Mouse (Mus musculus) thymus, adult 18-20 months (tissue): ENCODE results near the gene Lrrc63.
A peak's percentile ranks its signal among the peaks of the same experiment; 100 is the strongest.

Experiments used
- DNase-seq, 2 experiments: peaks; one replicate each; pipeline ENCODE4 v3.0.0; 2022; ENCODE audit warnings: mixed read lengths in 2 of 2

Lrrc63 gene

DNA sequence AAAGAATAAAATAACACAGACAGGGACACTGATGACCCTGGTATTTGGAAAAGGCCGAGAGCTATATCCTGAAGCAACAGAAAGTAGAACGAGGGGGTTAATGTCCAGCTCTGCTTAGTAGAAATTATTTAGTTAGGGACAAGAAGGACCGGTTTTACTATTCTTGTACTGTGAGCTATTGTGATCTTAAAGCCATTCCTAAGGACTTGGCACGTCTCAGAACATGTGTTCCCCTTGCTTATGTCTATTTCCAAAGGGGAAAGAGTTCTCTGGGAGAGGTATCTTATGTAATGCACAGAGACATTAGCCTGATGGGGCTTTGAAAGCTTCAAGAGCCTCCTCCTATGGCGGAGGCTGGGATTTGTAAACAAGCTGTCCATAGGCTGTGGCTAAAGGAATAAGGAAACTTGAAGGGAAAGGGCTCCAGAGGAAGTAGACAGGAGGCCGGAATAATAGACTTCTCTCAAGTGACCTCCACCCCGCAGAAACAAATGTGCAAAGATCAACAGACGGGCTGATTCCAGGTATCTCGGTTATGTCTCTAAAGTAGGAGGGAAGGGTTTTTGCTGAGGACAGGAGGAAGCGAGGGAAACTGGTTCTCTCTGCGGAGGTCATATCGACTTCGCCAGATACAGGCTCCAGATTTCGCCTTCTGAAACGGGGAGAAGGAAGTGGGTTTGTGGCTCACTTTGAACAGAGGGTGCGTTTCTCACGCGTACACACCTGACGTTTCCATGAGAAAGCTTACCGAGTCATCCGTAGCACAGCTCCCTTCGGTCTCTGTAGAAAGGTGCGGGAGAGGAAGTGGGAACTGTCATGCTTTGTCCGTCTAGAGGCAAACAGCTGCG lies 5.7 kb upstream of the Lrrc63 start:
- DNase-seq: peak; percentile 4 to 33

DNA sequence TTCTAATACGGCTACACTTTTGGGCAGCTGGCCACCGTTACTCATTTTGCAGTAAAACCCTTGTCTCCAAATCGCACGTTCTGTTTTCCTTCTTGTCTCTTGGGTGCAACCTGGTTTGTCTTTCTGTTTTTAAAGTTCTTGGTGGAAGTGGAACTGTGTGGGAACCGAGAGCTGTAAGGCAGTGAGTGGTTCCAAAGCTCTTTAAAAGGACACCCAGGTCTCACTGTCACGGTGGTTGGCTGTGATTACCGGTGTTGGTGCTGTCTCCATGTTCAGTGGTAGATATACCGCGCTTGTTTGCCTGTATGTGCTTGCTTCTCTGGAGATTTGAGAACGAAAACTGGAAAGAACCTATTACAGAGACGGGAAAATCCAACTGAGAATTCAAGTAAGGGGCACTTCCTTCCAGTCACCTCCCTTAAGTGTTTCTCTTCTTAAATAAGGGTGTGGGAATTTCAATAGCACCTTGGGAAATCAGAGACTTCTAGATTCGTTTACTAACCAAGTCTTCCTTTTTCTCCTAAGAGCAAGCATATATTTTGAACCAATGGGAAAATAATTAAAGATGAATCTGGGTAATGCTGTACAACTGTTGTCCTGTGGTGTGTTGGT lies 749 bp upstream of the Lrrc63 start:
- no peak for DNase-seq

DNA sequence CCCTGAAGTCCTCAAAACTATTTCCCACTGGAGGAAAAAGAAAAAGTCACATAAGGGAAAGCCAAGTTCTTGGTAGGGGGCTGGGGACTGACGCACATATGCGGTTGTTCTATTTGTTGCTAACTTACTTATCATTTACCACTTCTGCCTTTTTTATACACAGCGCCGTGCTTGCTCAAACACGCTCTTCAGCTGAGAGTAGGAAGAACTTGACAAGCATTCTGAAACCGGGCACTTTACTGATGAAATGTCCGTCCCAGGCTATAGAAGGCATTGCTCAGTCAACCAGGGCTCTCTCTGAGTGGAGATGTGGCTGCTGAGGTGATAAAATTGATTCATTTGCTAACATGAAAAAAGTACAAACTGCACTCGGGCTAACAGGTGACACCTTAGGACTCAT lies 9.0 kb downstream of the Lrrc63 start:
- no peak for DNase-seq

DNA sequence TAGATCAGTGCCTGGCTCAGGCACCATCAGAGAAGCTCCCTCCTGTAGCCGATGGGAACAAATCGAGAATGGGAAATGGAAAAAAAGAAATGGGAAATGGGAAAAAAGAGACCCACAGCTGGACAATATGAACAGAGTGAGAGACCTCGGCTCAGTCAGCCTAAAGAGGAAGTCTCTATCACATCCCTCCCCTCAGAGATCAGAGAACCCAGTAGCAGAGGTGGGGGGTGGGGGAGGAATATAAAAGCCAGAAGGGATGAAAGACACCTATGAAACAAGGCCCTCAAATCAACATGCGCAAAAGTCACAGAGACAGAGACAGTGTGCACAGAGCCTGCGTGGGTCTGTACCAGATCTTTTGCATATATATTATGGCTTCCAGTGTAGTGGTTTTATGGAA lies 27.7 kb downstream of the Lrrc63 start:
- no peak for DNase-seq

DNA sequence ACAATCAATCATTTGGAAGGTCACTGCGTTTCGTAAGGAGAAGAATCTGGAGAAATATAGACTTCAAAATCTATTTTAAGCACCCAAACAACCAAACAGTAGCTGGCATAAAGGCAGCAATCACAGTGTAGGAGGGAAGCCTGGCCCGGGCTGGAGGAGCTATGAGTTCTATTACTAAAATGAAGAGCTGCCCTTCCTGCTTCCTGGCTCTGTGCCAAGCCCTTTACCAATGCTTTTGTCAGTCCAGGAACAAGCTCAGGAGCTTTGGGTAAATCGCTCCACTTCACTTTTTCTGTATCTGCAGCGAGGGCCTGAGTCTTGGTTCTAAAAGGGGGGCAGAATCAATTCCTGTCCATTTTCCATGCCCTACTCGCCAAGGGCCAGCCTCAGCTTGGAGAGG lies 52.7 kb downstream of the Lrrc63 start:
- no peak for DNase-seq

DNA sequence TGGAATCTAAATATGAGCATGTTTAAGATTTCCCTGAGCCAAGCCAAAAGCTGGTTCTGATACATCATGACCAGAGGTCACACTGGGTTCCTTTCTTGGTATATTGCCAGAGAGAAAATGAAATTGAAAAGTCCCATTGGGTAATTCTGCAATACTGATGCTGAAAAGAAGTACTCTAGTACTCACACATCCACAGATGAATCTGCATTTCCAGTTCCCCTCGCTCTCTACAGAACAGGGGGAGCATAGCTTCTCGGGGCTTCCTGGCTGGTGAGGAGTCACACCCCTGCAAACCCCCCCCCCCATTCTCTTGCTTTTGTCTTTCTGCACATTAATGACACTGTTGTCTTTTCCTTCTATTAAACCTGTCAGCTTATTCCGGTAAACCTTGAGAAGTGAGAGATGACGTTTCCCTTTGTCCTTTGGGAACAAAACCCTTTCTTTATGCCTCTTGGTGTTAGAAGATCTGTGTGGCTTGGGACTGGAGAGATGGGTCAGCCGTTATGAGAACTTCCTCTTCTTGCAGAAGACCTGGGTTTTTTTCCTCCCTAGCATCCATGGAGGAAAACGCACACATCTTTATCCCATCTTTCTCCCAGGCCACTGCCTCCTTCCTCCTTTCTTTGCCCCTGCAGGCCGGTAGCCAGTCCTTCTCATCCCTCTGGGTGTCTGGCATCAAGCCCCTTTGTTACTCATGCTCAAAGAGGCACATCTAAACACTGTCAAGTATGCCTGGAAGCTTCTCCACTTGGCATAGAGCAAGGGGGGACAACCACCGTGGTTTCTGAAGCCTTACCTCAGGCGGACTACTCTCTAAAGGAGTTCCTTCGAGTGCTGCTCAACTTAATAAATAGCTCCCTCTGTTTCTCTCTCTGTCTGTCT lies 55.1 kb downstream of the Lrrc63 start:
- DNase-seq: no peak

DNA sequence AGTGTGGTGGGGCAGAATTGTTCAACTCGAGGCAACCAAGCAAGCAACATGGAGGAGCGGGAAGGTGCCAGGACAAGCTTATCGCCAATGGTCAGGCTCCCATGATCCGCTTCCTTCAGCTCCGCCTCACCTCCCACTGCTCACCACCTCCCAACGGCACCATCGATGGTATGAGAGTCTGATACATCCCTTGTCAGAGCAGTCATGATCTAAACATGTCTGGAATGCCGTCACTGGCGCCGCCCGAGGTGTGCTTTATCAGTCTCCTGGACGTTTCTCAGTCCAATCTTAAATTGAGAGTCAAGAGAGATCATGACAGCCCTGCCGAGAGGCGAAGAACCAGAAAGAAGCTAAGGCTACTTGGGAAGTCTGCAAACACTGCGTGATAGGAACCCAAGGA lies 59.6 kb downstream of the Lrrc63 start:
- DNase-seq: no peak

DNA sequence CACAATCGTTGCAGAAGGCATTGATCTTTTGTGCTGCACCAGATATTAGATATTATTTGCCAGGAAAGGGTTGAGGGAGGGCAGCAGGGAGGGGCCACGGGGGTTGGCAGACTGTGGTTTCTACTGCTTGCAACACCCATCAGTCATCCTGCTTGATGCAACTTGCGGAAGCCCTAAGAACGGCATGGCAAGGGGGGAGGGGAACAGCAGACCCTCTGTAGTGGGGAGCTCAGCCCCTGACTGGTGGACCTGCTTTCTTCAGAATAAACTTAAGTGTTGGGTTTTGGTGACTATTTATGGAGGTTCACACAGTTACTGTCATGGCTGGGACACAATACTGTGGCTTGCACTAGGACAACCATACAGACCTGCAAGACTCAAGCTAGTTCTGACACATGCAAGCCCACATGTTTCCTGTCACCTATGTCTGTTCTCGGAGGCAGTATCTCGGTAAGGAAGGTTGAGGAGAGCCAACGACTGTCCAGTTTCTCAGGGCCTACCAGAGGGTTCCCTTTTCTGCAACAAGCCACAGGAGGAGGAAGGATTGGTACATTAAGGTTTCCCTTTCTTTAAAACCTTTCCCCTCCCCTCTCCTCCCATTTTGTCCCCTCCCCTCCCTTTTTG lies 61.2 kb downstream of the Lrrc63 start:
- DNase-seq: peak; percentile 58 to 73

DNA sequence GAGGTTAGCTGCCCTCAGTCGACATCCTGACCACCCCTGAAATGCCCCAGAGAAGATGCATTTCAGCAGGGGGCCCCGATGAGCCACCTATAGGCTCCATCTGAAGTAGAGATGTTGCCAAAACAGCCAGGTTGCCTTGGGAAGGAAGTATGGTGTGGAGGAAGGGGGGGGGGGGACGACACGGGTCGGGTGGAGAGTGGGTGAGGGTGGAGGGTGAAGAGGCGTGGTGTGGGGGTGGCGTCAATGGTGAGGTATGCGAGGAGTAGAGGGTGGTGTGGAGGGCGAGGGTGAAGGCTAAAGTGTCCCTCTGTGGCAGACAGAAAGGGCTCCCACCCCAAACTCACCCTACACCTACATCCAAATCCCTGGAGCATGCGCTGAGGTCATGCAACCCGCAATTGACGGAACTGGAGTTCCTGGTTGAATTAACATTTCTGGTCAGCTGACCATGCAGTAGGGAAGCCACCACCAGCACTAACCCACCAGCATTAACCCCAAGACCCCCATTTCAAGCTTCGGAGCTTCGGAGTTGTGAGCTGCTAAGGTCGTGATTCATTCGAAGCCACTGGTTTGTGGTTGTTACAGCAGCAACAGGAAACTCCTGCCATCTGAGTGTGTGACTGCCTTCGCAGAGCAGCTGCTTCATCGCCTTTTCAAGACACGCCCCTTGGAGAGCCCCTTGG lies 62.1 kb downstream of the Lrrc63 start:
- peak; percentile 40 to 64 for DNase-seq

DNA sequence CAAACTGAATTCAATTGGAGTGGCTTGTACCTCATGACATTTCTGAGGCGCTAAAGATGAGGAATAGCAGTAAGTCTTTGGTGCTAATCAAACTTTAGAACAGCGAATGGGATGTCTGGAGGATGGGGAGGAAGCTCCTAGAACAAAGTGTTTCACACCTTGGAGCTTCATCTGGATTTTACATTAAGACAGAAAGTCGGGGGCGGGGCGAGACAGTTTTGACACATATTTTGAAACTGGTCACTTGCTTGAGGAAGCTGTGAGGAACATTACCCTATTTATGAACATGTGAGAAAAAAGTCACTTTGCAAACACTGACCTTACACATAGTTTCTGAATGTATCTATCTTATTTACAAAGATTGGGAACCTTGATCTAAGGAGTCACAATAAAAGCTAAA lies 65.5 kb downstream of the Lrrc63 start:
- no peak for DNase-seq

DNA sequence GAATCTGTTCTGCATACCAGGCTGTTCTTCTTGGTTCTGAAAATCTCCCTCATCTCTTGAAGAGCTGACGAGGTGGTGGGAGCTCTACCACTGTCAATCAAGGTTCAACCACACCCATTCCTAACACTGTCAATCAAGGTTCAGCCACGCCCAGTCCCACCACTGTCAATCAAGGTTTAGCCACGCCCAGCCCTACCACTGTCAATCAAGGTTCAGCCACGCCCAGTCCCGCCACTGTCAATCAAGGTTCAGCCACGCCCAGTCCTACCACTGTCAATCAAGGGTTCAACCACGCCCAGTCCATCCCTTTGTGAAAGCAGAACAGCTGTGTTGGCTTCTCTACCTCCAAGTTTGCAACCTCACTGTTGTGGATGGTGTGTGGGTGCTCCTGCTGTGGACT lies 66.2 kb downstream of the Lrrc63 start:
- DNase-seq: no peak

DNA sequence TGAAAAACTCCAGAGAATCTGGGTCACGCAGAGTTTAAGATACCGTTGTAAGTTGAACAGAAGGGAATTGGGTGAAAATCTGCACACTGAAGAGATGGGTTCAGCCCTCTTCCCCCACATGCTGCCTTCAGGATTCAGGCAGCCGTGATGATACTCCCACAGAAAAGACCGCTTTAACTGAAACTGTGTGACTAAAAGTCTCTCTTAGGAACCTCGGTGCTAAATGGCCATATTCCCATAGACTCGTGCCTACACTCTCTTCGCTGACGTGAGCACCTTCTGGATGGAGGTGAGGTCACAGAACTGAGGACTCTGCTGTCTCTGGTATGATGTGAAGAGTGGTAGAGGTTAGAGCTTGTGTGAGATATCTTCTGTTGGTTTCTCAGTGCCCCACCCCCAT lies 66.7 kb downstream of the Lrrc63 start:
- no peak for DNase-seq

DNA sequence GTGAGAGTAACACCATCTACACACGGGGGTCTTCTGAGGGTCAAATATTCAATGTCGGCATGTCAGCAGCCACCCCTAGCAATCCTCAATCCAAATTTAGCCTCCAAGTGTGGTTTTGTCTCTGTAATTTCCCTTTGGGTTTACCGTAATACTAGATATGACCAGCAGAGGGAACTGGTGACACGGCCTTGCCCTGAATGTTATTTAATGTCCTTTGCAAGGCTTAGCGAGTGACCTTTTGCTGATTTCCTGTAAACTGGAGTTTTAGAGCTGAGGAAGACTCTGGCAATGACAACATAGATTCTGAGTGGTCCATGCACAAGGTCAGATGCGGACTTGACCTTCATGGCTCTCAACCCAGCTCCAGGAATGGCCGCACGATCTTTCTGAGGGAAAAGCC lies 70.1 kb downstream of the Lrrc63 start:
- DNase-seq: no peak

DNA sequence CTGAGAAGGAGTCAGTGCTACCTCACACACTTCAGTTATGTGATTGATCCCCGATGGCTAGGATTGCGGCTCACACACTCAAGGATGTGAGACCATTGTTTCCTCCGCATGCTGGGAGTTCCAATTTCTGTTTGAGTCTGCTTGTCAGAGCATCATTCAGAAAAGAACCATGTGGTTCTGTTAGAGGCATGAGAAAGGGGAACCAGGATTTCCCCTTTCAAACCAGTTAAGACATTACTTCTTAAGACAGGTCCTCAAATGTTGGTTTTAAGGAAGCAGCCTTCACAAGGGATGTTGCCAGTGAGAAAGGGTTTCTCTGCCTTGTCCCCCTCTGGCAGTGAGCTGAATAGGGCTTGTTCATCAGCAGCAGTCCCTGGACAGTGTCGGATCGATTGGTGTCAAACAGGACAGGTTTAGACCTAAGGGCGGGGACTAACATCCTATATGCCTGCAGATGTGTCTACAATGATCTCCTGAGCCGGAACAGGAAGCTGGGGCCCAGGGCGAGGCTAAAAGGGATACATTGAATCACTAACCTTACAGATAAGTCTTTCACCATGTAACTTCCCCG lies 73.7 kb downstream of the Lrrc63 start:
- DNase-seq: no peak

DNA sequence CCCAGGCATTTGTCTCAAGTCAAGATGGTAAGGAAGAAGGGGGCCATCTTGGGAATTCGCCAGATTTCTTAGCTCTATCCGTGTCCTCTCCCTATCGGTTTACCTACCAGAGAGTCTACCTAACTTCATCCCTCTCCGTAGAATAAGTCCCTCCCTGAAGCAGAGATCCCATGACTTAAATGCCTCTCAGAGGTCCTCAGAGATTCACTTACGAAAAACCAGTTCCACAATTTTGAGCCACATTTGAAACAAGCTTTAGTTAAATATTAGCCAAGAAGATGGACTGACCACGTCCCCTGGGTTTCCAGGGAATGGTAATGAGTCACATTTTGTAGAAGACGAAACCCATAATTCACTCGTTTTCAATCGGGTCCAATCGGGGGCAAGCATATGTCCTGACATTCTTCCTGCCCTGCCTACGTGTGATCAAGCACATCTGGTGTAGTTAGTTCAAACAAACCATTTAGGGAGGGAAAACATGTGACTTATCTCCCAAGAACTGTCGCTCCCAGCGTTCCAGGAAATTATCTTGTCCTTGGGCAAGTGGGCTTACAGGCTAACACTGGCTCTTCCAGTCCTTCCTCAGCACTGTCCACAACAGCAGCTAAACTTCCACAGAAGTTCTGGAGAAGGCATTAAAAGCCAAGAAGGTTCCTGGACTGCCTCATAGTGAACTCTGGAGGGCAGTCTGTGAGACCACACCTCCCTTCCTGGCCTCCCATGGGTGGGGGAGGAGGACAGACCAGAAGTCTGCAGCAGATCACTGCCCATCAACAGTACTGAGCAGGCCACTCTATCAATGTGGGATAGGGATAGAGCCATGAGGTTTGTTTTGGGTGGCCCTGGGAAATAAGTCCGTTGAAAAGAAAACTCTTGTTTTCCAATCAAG lies 76.0 kb downstream of the Lrrc63 start:
- DNase-seq: no peak

DNA sequence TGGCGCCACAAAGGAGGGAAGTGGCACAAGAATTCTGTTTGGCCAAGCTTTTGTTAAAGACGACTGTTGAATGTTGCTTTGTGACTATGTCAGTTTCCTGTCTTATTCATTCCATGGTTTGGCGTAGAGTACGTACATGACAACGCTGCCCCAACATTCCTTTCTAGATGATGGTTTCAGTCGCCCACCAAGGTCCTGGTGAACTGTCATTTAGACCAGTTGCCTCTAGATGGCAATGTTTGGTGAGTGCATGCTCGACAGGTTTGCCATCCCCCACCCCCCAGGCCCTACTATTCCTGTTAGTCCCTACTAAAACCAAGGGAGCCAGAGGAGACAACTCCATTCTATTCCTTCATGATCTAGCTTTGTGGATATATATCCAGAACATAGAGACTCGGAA lies 78.2 kb downstream of the Lrrc63 start:
- DNase-seq: no peak

DNA sequence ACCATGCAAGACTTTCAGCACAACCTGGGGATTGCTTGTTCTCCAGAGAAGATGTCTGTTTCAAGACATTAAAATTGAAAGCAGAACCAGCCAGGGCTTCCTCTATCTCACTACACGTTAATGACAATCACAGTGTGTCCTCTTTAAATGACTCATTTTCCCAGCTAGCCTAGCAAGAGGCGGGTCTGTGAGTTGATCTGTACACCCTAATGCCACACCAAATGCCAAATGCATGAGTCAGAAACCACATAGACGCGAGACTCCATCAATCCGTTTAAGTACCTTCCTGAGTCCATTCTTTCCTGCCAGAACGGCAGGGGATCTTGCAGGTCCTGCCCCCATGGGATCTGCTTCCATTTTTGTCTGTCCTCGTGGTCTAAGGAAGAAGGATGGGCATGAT lies 85.5 kb downstream of the Lrrc63 start:
- DNase-seq: no peak

DNA sequence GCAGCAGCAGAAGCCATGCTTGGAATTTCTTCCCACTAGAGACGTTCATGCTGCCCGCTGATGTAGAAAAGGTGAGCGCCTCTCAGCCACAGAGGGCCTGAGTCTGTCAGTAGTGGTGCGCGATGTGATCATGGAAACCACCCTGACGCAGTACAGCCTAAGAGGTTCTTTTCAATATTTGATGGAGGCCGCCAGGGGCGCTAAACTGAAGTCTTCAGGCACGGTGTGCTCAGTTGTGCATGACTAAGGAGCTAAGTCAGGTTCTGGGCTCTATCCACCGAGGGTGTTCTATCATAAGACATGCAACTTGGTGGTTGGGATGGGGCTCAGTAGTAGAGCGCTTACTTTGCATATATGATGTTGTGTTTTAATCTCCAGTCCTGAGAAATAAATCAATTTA lies 95.2 kb downstream of the Lrrc63 start:
- no peak for DNase-seq
